Mouse (Mus musculus) embryonic fibroblast, embryonic 13.5 days (primary cell): ENCODE measurements around the gene Rxfp3.

Source experiments
- CTCF ChIP-seq: IDR thresholded peaks from 2 replicates; pipeline ENCODE4 v1.5.1; 2011; ENCODE audit warnings: mild to moderate bottlenecking, control low read depth, low read length, moderate library complexity, borderline replicate concordance; ENCODE audit not compliant: insufficient read depth
- POLR2A ChIP-seq: IDR thresholded peaks from 2 replicates; pipeline ENCODE4 v1.6.1; 2011; ENCODE audit warnings: low read depth, mild to moderate bottlenecking, control low read depth, low read length, moderate library complexity

- TF ChIP-seq CTCF (no peak), POLR2A (no peak)
Measured at GRCm38 (mm10) chr15:10991566-10991965, 46.2 kb downstream of the Rxfp3 start.
